ENCODE assay signal across 10 mouse cellular contexts in the genomic region with DNA sequence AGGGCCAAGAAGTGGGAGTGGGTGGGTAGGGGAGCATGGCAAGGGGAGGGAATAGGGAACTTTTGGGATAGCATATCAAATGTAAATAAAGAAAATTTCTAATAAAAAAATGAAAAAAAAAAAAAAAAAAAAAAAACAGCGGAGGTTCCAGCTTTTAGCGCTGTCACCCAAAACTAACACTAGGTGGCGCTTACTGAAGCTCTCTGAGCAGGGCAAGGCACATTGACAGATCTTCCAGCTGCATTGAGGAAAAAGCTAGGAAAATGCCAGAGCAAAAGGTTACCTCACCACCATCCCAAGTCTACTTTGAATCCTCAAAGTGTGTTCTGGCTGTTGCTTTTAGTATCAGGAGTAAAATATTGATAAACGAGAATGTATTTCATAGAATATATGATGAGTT. TPM values are rescaled to one million over a fixed set of nuclear protein-coding genes. Genes with fewer than 3 reads are reported as not detected.
DNase-seq lines count a peak whose midpoint lies in the region; ATAC-seq and TF ChIP-seq lines count a peak whose summit lies in the region.
"Had no signal": no experiment of that assay in that cellular context is flagged by ENCODE, and none has a peak within 500 bp of the region (broad histone marks: within the 10 kb centered on the region; RNA-seq: fewer than 3 reads in every experiment).

No protein-coding gene starts in this region.

- peak; percentile 15 for DNase-seq in layer of hippocampus, adult 11-12 months (ENCODE audit: low spot score)
- no peak for DNase-seq in layer of hippocampus, postnatal 36 days
- DNase-seq in ZHBTc4 (ENCODE audit: low read depth, low spot score) = peak; percentile 46
- DNase-seq in hindbrain, postnatal 0 days (ENCODE audit: low spot score) = peak; percentile 80
- peak; percentile 6 for DNase-seq in telencephalon, adult 2 months (ENCODE audit: low read depth, low spot score)
- no peak for DNase-seq in heart, adult 9 months (ENCODE audit: low spot score in 2 of 2)
- DNase-seq in lung, postnatal 36 days = no peak

- H3K36me3 ChIP-seq in ES-Bruce4 (ENCODE audit: control insufficient read depth, insufficient read depth, low read length, poor library complexity, severe bottlenecking) = no peaks in the 10 kb centered on the region
- H3K36me3 ChIP-seq in hindbrain, postnatal 0 days (ENCODE audit: insufficient read depth, low read length) = no peaks in the 10 kb centered on the region

- no peaks in the 10 kb centered on the region for H3K27me3 ChIP-seq in ES-Bruce4 (ENCODE audit: control insufficient read depth, insufficient read depth, low read length, poor library complexity, severe bottlenecking)
- no peaks in the 10 kb centered on the region for H3K27me3 ChIP-seq in hindbrain, postnatal 0 days (ENCODE audit: insufficient read depth, low read length)

- peak; percentile 59; the same call in 1 of the 2 replicates for ATAC-seq in hindbrain, postnatal 0 days

- no peak for TF ChIP-seq POLR2A in ES-Bruce4 (IDR thresholded peaks at IDR 0.05; ENCODE audit: insufficient read depth, low read length)

- no peak overlapping the region for H3K27ac ChIP-seq in ES-Bruce4 (ENCODE audit: insufficient read depth, low read length)
- H3K27ac ChIP-seq in hindbrain, postnatal 0 days = no peak overlapping the region

- no peak overlapping the region for H3K9ac ChIP-seq in ES-Bruce4 (ENCODE audit: low read depth, poor library complexity, severe bottlenecking)
- H3K9ac ChIP-seq in hindbrain, postnatal 0 days (replicated peaks; ENCODE audit: low read length) = no peak overlapping the region

- H3K9me3 ChIP-seq in ES-Bruce4 (replicated peaks; ENCODE audit: control insufficient read depth, insufficient read depth, low read length, poor library complexity, severe bottlenecking) = no peaks in the 10 kb centered on the region
- no peaks in the 10 kb centered on the region for H3K9me3 ChIP-seq in hindbrain, postnatal 0 days (ENCODE audit: low read length)

- no peak for TF ChIP-seq EP300 in ES-Bruce4 (IDR thresholded peaks at IDR 0.05; ENCODE audit: insufficient read depth, low read depth, low read length)

- no peaks in the 10 kb centered on the region for H3K4me1 ChIP-seq in ES-Bruce4 (ENCODE audit: control insufficient read depth, insufficient read depth, low read length)
- no peaks in the 10 kb centered on the region for H3K4me1 ChIP-seq in hindbrain, postnatal 0 days (ENCODE audit: insufficient read depth, low read length)

- no peak overlapping the region for H3K4me2 ChIP-seq in hindbrain, postnatal 0 days (ENCODE audit: low read depth, low read length)

- TF ChIP-seq CTCF in ES-Bruce4 (IDR thresholded peaks at IDR 0.05; ENCODE audit: low read depth, low read length) = peak; percentile 41
- TF ChIP-seq CTCF in hindbrain, postnatal 0 days (IDR thresholded peaks at IDR 0.05; ENCODE audit: low read depth) = peak; percentile 72

- H3K4me3 ChIP-seq in ES-Bruce4 (ENCODE audit: low read depth, low read length) = no peak overlapping the region
- no peak overlapping the region for H3K4me3 ChIP-seq in hindbrain, postnatal 0 days (ENCODE audit: low read length)

- WGBS in hindbrain, postnatal 0 days = 25% methylated on average over 4 of the region's 4 CpGs

RNA-seq across cellular contexts. Expression of a gene that starts 18.5 kb away (rescaled TPM):
- not detected for total RNA-seq in layer of hippocampus, postnatal 36 days (2021)
- not detected in 2 replicates for polyA plus RNA-seq in ES-Bruce4 (2011; ENCODE audit: insufficient read depth, insufficient read length, low read depth, missing spikeins)
- not detected in 2 replicates for total RNA-seq in hindbrain, postnatal 0 days (2014; rRNA removed)
- not detected in 2 replicates for polyA plus RNA-seq in hindbrain, postnatal 0 days (2015; fragmentation: Nextera tagmentation; extraction: Ambion mirVana)
- total RNA-seq: layer of hippocampus, postnatal 10 days had no signal
- polyA plus RNA-seq: stomach, embryonic 14.5 days had no signal

RNA-seq across cellular contexts. Expression of a gene that starts 25.2 kb away (rescaled TPM):
- total RNA-seq in layer of hippocampus, postnatal 36 days (2021) = not detected
- not detected in 2 replicates for polyA plus RNA-seq in ES-Bruce4 (2011; ENCODE audit: insufficient read depth, insufficient read length, low read depth, missing spikeins)
- total RNA-seq in hindbrain, postnatal 0 days (2014; rRNA removed) = not detected in 2 replicates
- polyA plus RNA-seq in hindbrain, postnatal 0 days (2015; fragmentation: Nextera tagmentation; extraction: Ambion mirVana) = not detected in 2 replicates
- total RNA-seq: layer of hippocampus, postnatal 10 days had no signal
- polyA plus RNA-seq: stomach, embryonic 14.5 days had no signal

RNA-seq across cellular contexts. Expression of a gene that starts 36.7 kb away (rescaled TPM):
- total RNA-seq in layer of hippocampus, postnatal 36 days (2021) = not detected
- polyA plus RNA-seq in ES-Bruce4 (2011; ENCODE audit: insufficient read depth, insufficient read length, low read depth, missing spikeins) = not detected in 2 replicates
- not detected in 2 replicates for total RNA-seq in hindbrain, postnatal 0 days (2014; rRNA removed)
- polyA plus RNA-seq in hindbrain, postnatal 0 days (2015; fragmentation: Nextera tagmentation; extraction: Ambion mirVana) = 0.46 and 1.3 TPM in 2 replicates
- total RNA-seq: layer of hippocampus, postnatal 10 days had no signal
- polyA plus RNA-seq: stomach, embryonic 14.5 days had no signal

RNA-seq across cellular contexts. Expression of a gene that starts 37.6 kb away (rescaled TPM):
- total RNA-seq in layer of hippocampus, postnatal 36 days (2021) = not detected
- polyA plus RNA-seq in ES-Bruce4 (2011; ENCODE audit: insufficient read depth, insufficient read length, low read depth, missing spikeins) = not detected in 2 replicates
- total RNA-seq in hindbrain, postnatal 0 days (2014; rRNA removed) = not detected in 2 replicates
- not detected in 2 replicates for polyA plus RNA-seq in hindbrain, postnatal 0 days (2015; fragmentation: Nextera tagmentation; extraction: Ambion mirVana)
- total RNA-seq: layer of hippocampus, postnatal 10 days had no signal
- polyA plus RNA-seq: stomach, embryonic 14.5 days had no signal

RNA-seq across cellular contexts. Expression of a gene that starts 49.6 kb away (rescaled TPM):
- total RNA-seq in layer of hippocampus, postnatal 36 days (2021) = not detected
- not detected in 2 replicates for polyA plus RNA-seq in ES-Bruce4 (2011; ENCODE audit: insufficient read depth, insufficient read length, low read depth, missing spikeins)
- total RNA-seq in hindbrain, postnatal 0 days (2014; rRNA removed) = not detected in 2 replicates
- not detected in 2 replicates for polyA plus RNA-seq in hindbrain, postnatal 0 days (2015; fragmentation: Nextera tagmentation; extraction: Ambion mirVana)
- total RNA-seq: layer of hippocampus, postnatal 10 days had no signal
- polyA plus RNA-seq: stomach, embryonic 14.5 days had no signal

Comparison
In these comparisons a context has a peak if more than half of its experiments do, and no peak if none do; other contexts are left out.
1. DNase-seq: peak in layer of hippocampus, adult 11-12 months (single experiment), ZHBTc4 (single experiment), hindbrain, postnatal 0 days (single experiment) and telencephalon, adult 2 months (single experiment); none in layer of hippocampus, postnatal 36 days (0 of 2), heart, adult 9 months (0 of 2) and lung, postnatal 36 days (single experiment).